Mouse (Mus musculus) limb, embryonic 11.5 days (tissue): ENCODE results near the gene Dock1. TPM values are rescaled to one million over a fixed set of nuclear protein-coding genes. Genes with fewer than 3 reads are reported as not detected.

ENCODE experiments used
- ATAC-seq: fragments of 200-750 bp; cut with Nextera tagmentation; 2 replicates; pipeline ENCODE4 v1.8.0; 2017; ENCODE audit warnings: low read depth; ENCODE audit not compliant: insufficient number of reproducible peaks, low FRiP score, low TSS enrichment
- DNase-seq: peaks from one replicate; pipeline ENCODE4 v3.0.0-alpha.2; 2015; ENCODE audit warnings: low spot score
- H3K27ac ChIP-seq: fragments of 300-500 bp; sonication (generic); replicated peaks from 2 replicates; pipeline ENCODE4 v1.5.1; 2014; ENCODE audit warnings: low read depth, mild to moderate bottlenecking, low read length
- H3K27me3 ChIP-seq: fragments of 300-500 bp; sonication (generic); 2 replicates; pipeline ENCODE4 v1.6.1; 2014; ENCODE audit warnings: mild to moderate bottlenecking, low read length, mixed read lengths; ENCODE audit not compliant: control insufficient read depth, insufficient read depth
- H3K36me3 ChIP-seq: fragments of 300-500 bp; sonication (generic); 2 replicates; pipeline ENCODE4 v1.6.1; 2014; ENCODE audit warnings: mild to moderate bottlenecking, low read length, moderate library complexity, mixed read lengths; ENCODE audit not compliant: control insufficient read depth, insufficient read depth
- H3K4me1 ChIP-seq: fragments of 300-500 bp; sonication (generic); 2 replicates; pipeline ENCODE4 v1.6.1; 2014; ENCODE audit warnings: low read length, mixed read lengths; ENCODE audit not compliant: control insufficient read depth, insufficient read depth
- H3K4me2 ChIP-seq: fragments of 300-500 bp; sonication (generic); 2 replicates; pipeline ENCODE4 v1.6.1; 2014; ENCODE audit warnings: low read depth, mild to moderate bottlenecking, moderate library complexity; ENCODE audit not compliant: severe bottlenecking
- H3K4me3 ChIP-seq: fragments of 300-500 bp; sonication (generic); 2 replicates; pipeline ENCODE4 v1.5.1; 2014; ENCODE audit warnings: low read depth, low read length
- H3K9ac ChIP-seq: fragments of 300-500 bp; sonication (generic); 2 replicates; pipeline ENCODE4 v1.6.1; 2014; ENCODE audit warnings: mild to moderate bottlenecking, low read length
- H3K9me3 ChIP-seq: fragments of 300-500 bp; sonication (generic); 2 replicates; pipeline ENCODE4 v1.6.1; 2016; ENCODE audit warnings: low read length; ENCODE audit not compliant: control insufficient read depth
- WGBS: fragments of 180-500 bp; shearing (Covaris S2); extraction: QIAGEN DNeasy Blood & Tissue Kit; methylation state at CpG from one replicate; pipeline ENCODE4 v1.1.7; 2014; 5-methylcytosine and 5-hydroxymethylcytosine counted together
- polyA plus RNA-seq: library from polyadenylated mRNA; unstranded; fragments of >200 nt; fragmentation: Nextera tagmentation; extraction: Ambion mirVana; gene quantifications from 2 replicates; pipeline ENCODE4 v1.2.1, GENCODE M21; 2014

The Dock1 gene
- polyA plus RNA-seq, 1 experiment from 2014 or later = 42.7 TPM

GRCm38 (mm10) chr7:134773761-134774415 is 103.4 kb downstream of the Dock1 start:
- ATAC-seq (no peak), DNase-seq (no peak)
- Histone ChIP-seq H3K36me3 (peaks cover 3% of the 10 kb centered on the region), H3K4me1 (no peaks in the 10 kb centered on the region), H3K9ac (no peak overlapping the region), H3K27me3 (no peaks in the 10 kb centered on the region), H3K27ac (no peak overlapping the region), H3K4me3 (no peak overlapping the region), H3K9me3 (no peaks in the 10 kb centered on the region), H3K4me2 (no peak overlapping the region)
- WGBS = 88% methylated on average over 6 of the region's 6 CpGs

GRCm38 (mm10) chr7:134774468-134775162 is 104.2 kb downstream of the Dock1 start:
- no peaks in the 10 kb centered on the region for H3K9me3 ChIP-seq
- no peaks in the 10 kb centered on the region for H3K4me1 ChIP-seq

GRCm38 (mm10) chr7:134775671-134776070 is 105.2 kb downstream of the Dock1 start:
- H3K36me3 ChIP-seq = peaks cover 3% of the 10 kb centered on the region
- DNase-seq = no peak
- H3K4me2 ChIP-seq = no peak overlapping the region
- no peaks in the 10 kb centered on the region for H3K4me1 ChIP-seq
- no peak overlapping the region for H3K4me3 ChIP-seq
- no peaks in the 10 kb centered on the region for H3K9me3 ChIP-seq
- H3K27ac ChIP-seq = no peak overlapping the region
- H3K9ac ChIP-seq = no peak overlapping the region
- ATAC-seq = no peak
- H3K27me3 ChIP-seq = no peaks in the 10 kb centered on the region
- 91% methylated on average over 10 of the region's 10 CpGs for whole genome bisulfite sequencing

More at GRCm38 (mm10) chr7:134774468-134775162, 104.2 kb downstream of the Dock1 start:
- peaks cover 3% of the 10 kb centered on the region for H3K36me3 ChIP-seq
- no peak overlapping the region for H3K4me3 ChIP-seq
- WGBS = 82% methylated on average over 6 of the region's 6 CpGs
- no peak overlapping the region for H3K9ac ChIP-seq
- H3K4me2 ChIP-seq = no peak overlapping the region
- no peak for ATAC-seq
- DNase-seq = no peak
- H3K27me3 ChIP-seq = no peaks in the 10 kb centered on the region
- no peak overlapping the region for H3K27ac ChIP-seq

- no peaks in the 10 kb centered on the region for H3K4me1 ChIP-seq
- no peak overlapping the region for H3K4me3 ChIP-seq
- no peak overlapping the region for H3K27ac ChIP-seq
- H3K27me3 ChIP-seq = no peaks in the 10 kb centered on the region
- no peak overlapping the region for H3K4me2 ChIP-seq
- no peak overlapping the region for H3K9ac ChIP-seq
- DNase-seq = no peak
- no peak for ATAC-seq
- peaks cover 3% of the 10 kb centered on the region for H3K36me3 ChIP-seq
- WGBS = 87% methylated on average over 6 of the region's 6 CpGs
- no peaks in the 10 kb centered on the region for H3K9me3 ChIP-seq
These were observed 105.9 kb downstream of the Dock1 start for GRCm38 (mm10) chr7:134776306-134776705.

GRCm38 (mm10) chr7:134779761-134780160 is 109.3 kb downstream of the Dock1 start:
- 97% methylated on average over 3 of the region's 3 CpGs for WGBS
- no peak for DNase-seq
- Histone ChIP-seq H3K9me3 (no peaks in the 10 kb centered on the region), H3K4me2 (no peak overlapping the region), H3K4me1 (no peaks in the 10 kb centered on the region), H3K9ac (no peak overlapping the region), H3K36me3 (peaks cover 3% of the 10 kb centered on the region), H3K27me3 (no peaks in the 10 kb centered on the region), H3K27ac (no peak overlapping the region), H3K4me3 (no peak overlapping the region)
- ATAC-seq = no peak

GRCm38 (mm10) chr7:134787110-134787509 is 116.7 kb downstream of the Dock1 start:
- no peak overlapping the region for H3K4me3 ChIP-seq
- H3K4me1 ChIP-seq = no peaks in the 10 kb centered on the region
- H3K9ac ChIP-seq = no peak overlapping the region
- no peaks in the 10 kb centered on the region for H3K27me3 ChIP-seq
- H3K9me3 ChIP-seq = no peaks in the 10 kb centered on the region
- no peak for DNase-seq
- no peak overlapping the region for H3K4me2 ChIP-seq
- H3K36me3 ChIP-seq = peaks cover 6% of the 10 kb centered on the region; the same call in 1 of the 2 replicates
- ATAC-seq = no peak
- 82% methylated on average over 4 of the region's 4 CpGs for WGBS
- H3K27ac ChIP-seq = no peak overlapping the region

GRCm38 (mm10) chr7:134794889-134795288 is 124.4 kb downstream of the Dock1 start:
- Histone ChIP-seq H3K4me1 (no peaks in the 10 kb centered on the region), H3K36me3 (0 out of 2 replicates have a peak, but pooled peaks cover 6% of the 10 kb centered on the region), H3K27me3 (no peaks in the 10 kb centered on the region), H3K4me3 (no peak overlapping the region), H3K9me3 (no peaks in the 10 kb centered on the region), H3K4me2 (no peak overlapping the region), H3K9ac (no peak overlapping the region), H3K27ac (no peak overlapping the region)
- no peak for ATAC-seq
- 94% methylated on average over 3 of the region's 3 CpGs for WGBS
- DNase-seq = no peak

GRCm38 (mm10) chr7:134800079-134800478 is 129.6 kb downstream of the Dock1 start:
- Histone ChIP-seq H3K9ac (no peak overlapping the region), H3K27ac (no peak overlapping the region), H3K4me3 (no peak overlapping the region), H3K4me2 (no peak overlapping the region), H3K9me3 (no peaks in the 10 kb centered on the region), H3K27me3 (no peaks in the 10 kb centered on the region), H3K36me3 (no peaks in the 10 kb centered on the region), H3K4me1 (peaks cover 2% of the 10 kb centered on the region; the same call in 1 of the 2 replicates)
- no peak for DNase-seq
- no peak for ATAC-seq
- WGBS = 93% methylated on average over 4 of the region's 4 CpGs
